Mouse (Mus musculus) liver, embryonic 14.5 days (tissue): ENCODE results near the gene Tll1. TPM values are rescaled to one million over a fixed set of nuclear protein-coding genes. Genes with fewer than 3 reads are reported as not detected.
"Not testable (repeated sequence)": the region's sequence is repeated elsewhere in the genome, so short reads cannot be mapped to it uniquely, and the experiment has no call there.

ENCODE experiments used
- ATAC-seq: fragments of 200-750 bp; cut with Nextera tagmentation; 2 replicates; pipeline ENCODE4 v1.8.0; 2017; ENCODE audit warnings: moderate number of reproducible peaks, mild to moderate bottlenecking, moderate library complexity; ENCODE audit not compliant: insufficient read depth
- DNase-seq, 3 experiments: peaks; one replicate each; pipeline ENCODE4 v3.0.0-alpha.2; 2012 to 2013; ENCODE audit warnings: low read depth in 3 of 3, low spot score in 3 of 3
- H3K27ac ChIP-seq: fragments of 300-500 bp; sonication (generic); 2 replicates; pipeline ENCODE4 v1.5.1; 2014; ENCODE audit warnings: moderate library complexity, mild to moderate bottlenecking, control low read depth, inconsistent platforms
- H3K27me3 ChIP-seq: fragments of 300-500 bp; sonication (generic); 2 replicates; pipeline ENCODE4 v1.6.1; 2014; ENCODE audit warnings: mild to moderate bottlenecking, low read length, moderate library complexity; ENCODE audit not compliant: control insufficient read depth, insufficient read depth
- H3K36me3 ChIP-seq: fragments of 300-500 bp; sonication (generic); replicated peaks from 2 replicates; pipeline ENCODE4 v1.6.1; 2014; ENCODE audit warnings: low read depth; ENCODE audit not compliant: control insufficient read depth, insufficient read depth
- H3K4me1 ChIP-seq, 2 experiments: fragments of 200-500 bp in 1 of 2; fragments of 300-500 bp in 1 of 2; sonication (generic) in 1 of 2; replicated peaks; 2 replicates each; pipeline ENCODE4 v1.6.1; 2012 to 2014; ENCODE audit warnings: antibody characterized with exemption in 1 of 2, inconsistent platforms in 1 of 2, low read length in 1 of 2; ENCODE audit not compliant: control insufficient read depth in 2 of 2, insufficient read depth in 2 of 2
- H3K4me2 ChIP-seq: fragments of 300-500 bp; sonication (generic); 2 replicates; pipeline ENCODE4 v1.6.1; 2014; ENCODE audit warnings: low read depth, mild to moderate bottlenecking, control low read depth, moderate library complexity
- H3K4me3 ChIP-seq, 2 experiments: fragments of 200-500 bp in 1 of 2; fragments of 300-500 bp in 1 of 2; sonication (generic) in 1 of 2; 2 replicates each; pipeline ENCODE4 v1.5.1; 2012 to 2014; ENCODE audit warnings: low read depth in 2 of 2, low read length in 2 of 2, mild to moderate bottlenecking in 2 of 2, control low read depth in 1 of 2, inconsistent platforms in 1 of 2, moderate library complexity in 1 of 2; ENCODE audit not compliant: insufficient read depth in 1 of 2
- H3K9ac ChIP-seq: fragments of 300-500 bp; sonication (generic); replicated peaks from 2 replicates; pipeline ENCODE4 v1.6.1; 2014; ENCODE audit warnings: mild to moderate bottlenecking, control low read depth, moderate library complexity
- H3K9me3 ChIP-seq: fragments of 300-500 bp; sonication (generic); 2 replicates; pipeline ENCODE4 v1.6.1; 2016; ENCODE audit warnings: low read length, mixed read lengths; ENCODE audit not compliant: control insufficient read depth
- CTCF ChIP-seq: IDR thresholded peaks from 2 replicates; pipeline ENCODE4 v1.5.1; 2016; ENCODE audit warnings: antibody characterized with exemption, low read depth, control low read depth
- EP300 ChIP-seq: IDR thresholded peaks from 2 replicates; pipeline ENCODE4 v1.6.1; 2016; ENCODE audit warnings: antibody characterized with exemption, low read depth
- WGBS: fragments of 180-500 bp; shearing (Covaris S2); extraction: QIAGEN DNeasy Blood & Tissue Kit; methylation state at CpG from one replicate; pipeline ENCODE4 v1.1.7; 2014; ENCODE audit not compliant: insufficient replicate concordance; 5-methylcytosine and 5-hydroxymethylcytosine counted together
- polyA plus RNA-seq, 2 experiments: library from polyadenylated mRNA; depleted of rRNA in 1 of 2; stranded (reverse) in 1 of 2; unstranded in 1 of 2; fragments of >200 nt; fragmentation: Nextera tagmentation in 1 of 2; extraction: Ambion mirVana in 1 of 2; gene quantifications; 2 replicates each; pipeline versions ENCODE4 v1.2.1 to v1.2.3; 2012 to 2014

The Tll1 gene
- polyA plus RNA-seq, 2 experiments, result 0.01 TPM; not detected in 1

DNA sequence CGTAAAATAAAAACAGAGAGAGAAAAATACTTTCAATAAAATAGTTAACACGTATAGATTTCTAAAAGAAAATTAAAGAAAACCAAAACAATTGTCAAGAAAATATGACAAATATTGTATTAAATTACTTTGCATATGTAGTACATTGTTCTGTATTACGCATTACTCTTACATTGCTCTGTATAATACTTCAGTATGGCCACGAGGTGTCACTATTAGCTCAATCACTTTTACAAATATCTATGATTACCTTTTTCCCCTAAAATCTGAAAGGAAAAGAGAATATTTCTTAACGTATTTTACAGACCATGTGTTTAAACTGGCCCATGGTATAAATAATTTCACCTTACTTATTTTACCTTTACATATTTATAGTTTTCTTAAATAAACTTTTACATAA is 182.5 kb downstream of the Tll1 start:
- H3K27me3 ChIP-seq, result no peaks in the 10 kb centered on the region
- no peak for DNase-seq
- no peak overlapping the region for H3K27ac ChIP-seq
- no peak overlapping the region for H3K9ac ChIP-seq
- no peaks in the 10 kb centered on the region for H3K4me1 ChIP-seq
- no peak overlapping the region for H3K4me2 ChIP-seq
- H3K9me3 ChIP-seq, result no peaks in the 10 kb centered on the region
- no peak for ATAC-seq
- WGBS, result 36% methylated on average over 5 of the region's 5 CpGs
- no peak overlapping the region for H3K4me3 ChIP-seq
- H3K36me3 ChIP-seq, result no peaks in the 10 kb centered on the region
- TF ChIP-seq CTCF, result peak; percentile 3; the same call in 1 of the 2 replicates
- no peak for TF ChIP-seq EP300

DNA sequence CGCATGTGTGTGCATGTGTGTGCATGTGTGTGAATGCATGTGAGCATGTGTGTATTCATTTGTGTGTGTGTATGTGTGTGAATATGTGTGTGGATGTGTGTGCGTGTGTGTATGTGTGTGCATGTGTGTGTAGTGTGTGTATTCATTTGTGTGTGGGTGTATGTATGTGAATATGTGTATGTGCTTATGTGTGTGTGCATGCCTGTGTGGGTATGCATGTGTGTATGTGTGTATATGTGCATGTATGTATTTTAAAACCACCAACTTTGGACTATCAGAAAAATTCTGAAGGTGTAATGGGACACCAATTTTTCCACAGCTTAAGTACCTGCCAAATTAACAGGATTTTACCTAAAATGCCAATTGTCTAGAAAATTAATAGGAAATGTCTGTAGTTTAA is 183.0 kb downstream of the Tll1 start:
- Histone ChIP-seq H3K4me1 (no peaks in the 10 kb centered on the region), H3K9me3 (no peaks in the 10 kb centered on the region), H3K27me3 (no peaks in the 10 kb centered on the region), H3K4me2 (no peak overlapping the region), H3K9ac (no peak overlapping the region), H3K27ac (no peak overlapping the region), H3K4me3 (no peak overlapping the region), H3K36me3 (no peaks in the 10 kb centered on the region)
- WGBS, result 73% methylated on average over 2 of the region's 2 CpGs
- ATAC-seq (no peak), DNase-seq (no peak)
- TF ChIP-seq EP300 (no peak), CTCF (no peak)

DNA sequence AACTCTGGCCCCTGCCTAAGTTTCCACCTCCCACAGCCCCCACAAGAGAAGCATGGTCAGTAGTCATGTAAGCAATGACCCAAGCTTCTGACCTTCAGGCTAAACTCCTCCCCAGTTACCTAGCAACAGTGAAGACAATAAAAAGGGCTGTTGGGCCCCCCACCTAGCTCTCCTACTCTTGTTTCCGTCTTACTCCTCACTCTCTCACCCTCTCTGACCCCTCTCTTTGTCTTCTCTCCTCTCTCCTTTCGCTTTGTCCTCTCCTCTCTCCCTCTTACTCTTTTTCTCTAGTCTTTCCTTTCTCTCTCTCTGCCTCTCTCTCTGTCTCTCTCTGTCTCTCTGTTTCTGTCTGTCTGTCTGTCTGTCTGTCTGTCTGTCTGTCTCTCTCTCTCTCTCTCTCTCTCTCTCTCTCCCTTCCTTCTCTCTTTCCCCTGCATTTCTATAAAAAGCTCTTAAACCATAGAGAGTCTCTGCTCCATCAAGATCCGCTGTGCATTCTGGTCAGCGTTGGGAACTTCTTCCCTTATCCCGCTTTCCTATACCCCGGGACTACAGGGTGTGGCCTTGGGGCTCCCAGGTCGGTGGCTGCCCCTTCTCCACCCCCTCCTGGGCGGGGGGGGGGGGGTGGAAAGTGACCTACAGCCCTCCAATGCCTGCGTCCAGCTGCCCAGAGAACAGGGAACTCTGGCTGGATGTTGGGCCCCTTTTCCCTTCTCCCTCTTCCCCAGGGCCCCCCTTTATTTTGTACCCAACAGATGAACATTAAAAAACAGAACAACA is 235.3 kb downstream of the Tll1 start:
- H3K9ac ChIP-seq, H3K36me3 ChIP-seq, H3K27me3 ChIP-seq, DNase-seq, H3K9me3 ChIP-seq, H3K4me2 ChIP-seq, H3K27ac ChIP-seq, H3K4me3 ChIP-seq, ATAC-seq, H3K4me1 ChIP-seq: not testable (repeated sequence)
- 27% methylated on average over 9 of the region's 9 CpGs for WGBS
